Mouse (Mus musculus) adrenal gland (tissue): ENCODE measurements around the gene Cnksr1.

Experiments
- intact Hi-C: fragments of 180-260 bp; cut with DNase I; formaldehyde crosslinking; loops from one replicate; pipeline ENCODE4 v1.15.1; 2025

The Cnksr1 gene

GRCm38 (mm10) chr4:134253722-134254324, 15.6 kb upstream of the Cnksr1 start, which contains the start of gene Grrp1:
Grrp1 (minus strand) TSS chr4:134254106.
- intact Hi-C loops = no loop called here

DNA sequence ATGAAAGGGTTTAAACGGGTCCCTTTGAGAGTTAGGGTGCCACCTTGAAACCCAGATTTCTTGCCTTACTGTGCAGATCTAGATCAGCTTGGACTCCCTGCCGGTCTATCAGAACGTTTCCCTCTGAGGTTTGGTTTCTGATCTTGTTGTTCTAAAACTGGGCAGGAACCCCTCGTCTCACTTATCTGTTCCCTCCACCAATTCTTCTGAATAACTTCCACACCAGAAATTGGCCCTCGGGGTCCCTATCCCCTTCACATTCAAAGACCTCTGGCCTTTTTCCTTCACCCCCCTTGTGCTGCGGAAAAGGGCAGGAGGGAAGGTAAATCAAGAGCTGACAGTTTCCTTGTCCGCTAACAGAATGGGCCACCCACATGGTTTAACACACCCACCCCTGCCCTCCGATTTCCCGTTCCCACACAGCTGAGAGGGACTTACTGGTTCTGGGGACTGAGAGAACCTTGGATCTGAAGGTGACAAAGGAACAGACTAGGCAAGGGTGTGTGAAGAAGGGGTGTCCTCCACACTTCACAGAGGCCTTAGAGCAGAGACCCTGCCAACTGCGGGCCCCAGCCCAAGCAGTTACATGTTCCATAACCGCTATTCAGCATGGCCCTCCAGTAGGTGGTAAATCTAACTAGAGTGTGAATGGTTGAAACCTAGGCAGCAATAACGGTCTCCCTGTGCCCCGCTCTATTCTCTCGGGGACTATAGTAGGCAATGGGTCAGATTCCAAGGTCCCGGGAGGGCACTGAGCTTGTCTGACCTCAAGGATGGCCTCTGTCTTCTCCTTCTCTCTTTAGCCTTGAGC, 14.9 kb upstream of the Cnksr1 start:
- intact Hi-C loops = no loop called here

- intact Hi-C loops = no loop called here
Observed at GRCm38 (mm10) chr4:134252131-134252910, 14.1 kb upstream of the Cnksr1 start.

DNA sequence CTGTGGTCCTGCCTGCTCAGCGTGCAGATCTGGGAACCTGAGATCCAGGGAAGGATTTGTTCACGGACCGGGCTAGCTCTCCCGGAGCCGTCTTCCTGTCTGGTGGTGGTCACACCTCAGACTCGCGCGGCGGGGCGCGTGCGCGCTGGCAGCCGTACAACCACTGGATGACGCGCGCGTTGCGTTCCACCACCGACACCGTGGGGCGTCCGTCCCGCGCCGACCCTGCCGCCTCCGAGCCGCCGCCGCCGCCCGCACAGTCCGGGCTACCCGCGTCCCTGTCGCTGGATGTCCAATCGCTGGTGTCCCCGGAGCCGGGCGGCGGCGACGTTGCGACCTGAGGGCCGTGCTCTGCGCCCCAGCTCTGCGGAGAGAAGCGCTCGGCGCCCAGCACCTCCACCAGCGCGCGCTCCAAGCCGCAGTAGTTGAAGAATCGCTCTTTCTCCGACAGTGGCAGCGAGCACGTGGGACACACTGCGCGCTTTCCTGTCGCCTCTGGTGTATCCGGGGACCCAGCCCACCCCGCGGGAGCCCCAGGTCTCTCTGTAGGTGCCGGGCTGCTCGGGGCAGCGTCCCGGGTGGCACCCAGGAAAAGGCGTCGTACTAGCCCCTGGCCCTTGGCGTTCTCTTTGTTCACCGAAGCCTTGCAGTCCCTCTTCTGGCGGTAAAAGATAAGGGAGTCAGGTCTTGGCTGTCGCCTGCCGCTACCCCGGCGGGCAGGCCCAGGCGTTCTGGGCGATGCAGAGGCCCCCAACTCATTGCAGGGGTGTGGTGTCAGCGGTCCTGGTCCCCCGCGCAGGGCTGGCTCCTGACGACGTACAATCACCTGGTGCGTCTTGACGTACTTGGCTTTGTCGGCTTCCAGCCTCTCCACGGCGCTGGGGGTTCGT, 13.3 kb upstream of the Cnksr1 start:
- intact Hi-C loops = no loop called here

GRCm38 (mm10) chr4:134250930-134251240, 12.7 kb upstream of the Cnksr1 start:
- intact Hi-C loops = no loop called here

DNA sequence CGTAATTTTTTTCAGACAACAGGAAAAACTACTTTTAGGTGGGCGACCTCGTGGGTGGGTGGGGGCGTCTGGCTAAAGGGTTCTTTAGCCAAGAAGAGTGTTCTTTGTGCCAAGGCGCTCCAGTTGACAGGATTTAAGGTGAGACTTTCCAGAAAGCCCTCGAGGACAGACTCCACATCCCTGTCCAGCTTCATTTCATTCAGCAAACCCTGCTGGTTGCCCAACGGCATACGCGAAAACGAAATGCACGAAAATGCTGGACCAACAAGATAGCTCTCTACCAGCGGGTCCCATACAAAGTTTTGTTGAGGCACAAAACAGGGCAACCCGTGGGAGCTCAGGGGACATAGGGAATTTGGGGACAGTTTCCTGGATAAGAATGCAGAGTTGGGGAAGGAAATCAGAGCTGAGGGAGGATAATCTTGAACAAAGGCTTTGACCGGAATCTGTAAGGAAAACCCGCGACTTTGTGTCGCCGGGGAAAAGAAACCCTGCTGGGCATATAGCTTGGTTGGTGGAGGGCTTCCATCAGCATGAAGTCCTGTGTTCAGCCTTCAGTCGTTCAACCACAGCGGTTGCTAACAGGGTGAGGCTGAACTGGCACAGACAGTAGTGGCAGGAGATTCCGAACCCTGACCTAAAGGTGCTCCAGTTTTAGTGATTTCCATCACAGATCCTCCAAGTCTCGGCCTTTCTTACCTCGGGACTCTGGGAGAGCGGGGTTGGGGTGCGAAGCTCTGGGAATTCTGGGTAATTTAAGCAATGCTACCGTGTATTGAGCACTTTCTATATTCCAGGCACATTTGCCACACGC, 12.1 kb upstream of the Cnksr1 start:
- intact Hi-C loops = no loop called here

DNA sequence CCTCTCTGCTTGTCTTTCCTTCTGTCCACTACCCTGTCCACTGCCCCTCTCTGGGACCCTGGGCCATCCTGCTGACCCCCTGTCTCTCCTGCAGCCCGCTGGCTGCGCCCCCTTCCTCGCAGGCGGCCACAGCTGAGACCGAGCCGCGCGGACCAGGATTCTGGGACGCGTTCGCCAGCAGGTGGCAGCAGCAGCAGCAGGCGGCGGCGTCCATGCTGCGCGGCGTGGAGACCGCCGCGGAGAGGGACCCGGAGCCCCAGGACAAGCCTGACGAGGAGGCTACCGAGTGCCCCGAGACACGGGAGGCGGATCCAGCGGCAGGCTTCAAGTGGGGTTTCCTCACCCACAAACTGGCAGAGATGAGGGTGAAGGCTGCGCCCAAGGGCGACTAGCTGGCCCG, 11.5 kb upstream of the Cnksr1 start:
- intact Hi-C loops = loop anchor here (5.0 kb wide), 2 partner anchors 38 to 143 kb away; partner anchors contain the start of gene Pdik1l

DNA sequence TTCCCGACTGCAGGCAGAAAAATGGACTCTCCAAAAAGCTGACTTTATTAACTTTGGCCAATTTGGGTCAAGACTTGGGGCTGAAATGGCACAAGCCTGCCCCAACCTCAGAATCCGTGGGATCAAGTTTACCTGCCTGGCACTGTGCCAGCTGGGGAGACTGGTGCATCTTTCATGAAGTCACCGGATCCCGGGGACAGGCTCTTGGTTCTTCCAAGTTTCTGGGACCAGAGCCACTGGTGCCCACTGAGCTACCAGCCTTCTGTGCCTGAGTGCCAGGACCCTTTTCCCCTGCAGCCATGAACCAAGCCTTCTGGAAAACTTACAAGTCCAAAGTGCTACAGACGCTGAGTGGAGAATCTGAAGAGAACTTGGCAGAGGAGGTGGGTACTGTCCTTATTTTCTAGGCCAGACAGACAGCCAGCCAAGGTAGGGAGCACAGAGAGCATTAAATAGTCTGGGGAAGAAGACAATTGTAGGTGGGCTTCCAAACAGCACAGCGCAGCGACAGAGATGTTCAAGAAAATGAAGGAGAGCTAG, 8.6 kb upstream of the Cnksr1 start, which contains the start of gene Gm30191:
Gm30191 (plus strand) TSS at position 217 of the 540 bp plus-strand sequence.
- intact Hi-C loops = loop anchor here (5.0 kb wide), 2 partner anchors 41 to 146 kb away; partner anchors contain the start of gene Pdik1l

- intact Hi-C loops = loop anchor here (5.0 kb wide), 2 partner anchors 41 to 146 kb away; partner anchors contain the start of gene Pdik1l
Observed at GRCm38 (mm10) chr4:134246256-134246655, 8.1 kb upstream of the Cnksr1 start.

DNA sequence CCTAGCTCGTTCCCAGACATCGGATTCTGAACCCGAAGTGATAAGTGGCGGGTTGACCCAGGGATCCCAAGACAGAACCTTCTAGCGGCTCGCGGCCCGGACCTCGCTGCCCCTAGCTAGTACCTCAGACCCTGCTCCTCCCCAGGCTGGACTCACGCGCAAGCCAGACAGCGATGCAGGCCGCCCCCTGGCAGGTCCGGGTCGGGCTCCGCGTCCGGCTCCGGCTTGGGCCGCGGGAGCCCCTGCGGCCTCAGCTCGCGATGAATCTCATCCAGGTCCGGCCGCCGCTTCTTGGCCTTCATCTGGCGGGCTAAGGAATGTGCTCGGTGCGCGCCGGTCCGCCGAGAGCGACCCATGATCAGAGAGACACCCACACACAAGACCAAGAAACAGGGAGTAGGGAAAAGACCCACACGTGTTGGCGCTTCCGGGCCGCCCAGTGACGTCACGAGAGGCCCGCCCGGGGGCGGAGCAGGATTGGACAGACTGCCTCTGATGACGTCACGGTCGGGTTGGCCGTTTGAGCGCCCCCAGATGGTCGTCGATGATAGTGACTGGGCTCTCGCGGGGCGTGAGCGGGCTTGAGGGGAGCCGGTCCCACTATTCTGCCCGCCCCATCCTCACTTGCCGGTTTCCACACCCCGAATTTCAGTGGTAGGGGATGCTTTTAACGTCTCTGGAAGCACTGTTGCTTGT, 7.1 kb upstream of the Cnksr1 start, which contains the start of gene Zfp593:
Zfp593 (minus strand) TSS at position 445 of the 696 bp plus-strand sequence.
- intact Hi-C loops = loop anchor here (2.0 to 5.0 kb wide), 3 partner anchors 42 to 147 kb away; partner anchors contain the start of genes Cep85 and Pdik1l

DNA sequence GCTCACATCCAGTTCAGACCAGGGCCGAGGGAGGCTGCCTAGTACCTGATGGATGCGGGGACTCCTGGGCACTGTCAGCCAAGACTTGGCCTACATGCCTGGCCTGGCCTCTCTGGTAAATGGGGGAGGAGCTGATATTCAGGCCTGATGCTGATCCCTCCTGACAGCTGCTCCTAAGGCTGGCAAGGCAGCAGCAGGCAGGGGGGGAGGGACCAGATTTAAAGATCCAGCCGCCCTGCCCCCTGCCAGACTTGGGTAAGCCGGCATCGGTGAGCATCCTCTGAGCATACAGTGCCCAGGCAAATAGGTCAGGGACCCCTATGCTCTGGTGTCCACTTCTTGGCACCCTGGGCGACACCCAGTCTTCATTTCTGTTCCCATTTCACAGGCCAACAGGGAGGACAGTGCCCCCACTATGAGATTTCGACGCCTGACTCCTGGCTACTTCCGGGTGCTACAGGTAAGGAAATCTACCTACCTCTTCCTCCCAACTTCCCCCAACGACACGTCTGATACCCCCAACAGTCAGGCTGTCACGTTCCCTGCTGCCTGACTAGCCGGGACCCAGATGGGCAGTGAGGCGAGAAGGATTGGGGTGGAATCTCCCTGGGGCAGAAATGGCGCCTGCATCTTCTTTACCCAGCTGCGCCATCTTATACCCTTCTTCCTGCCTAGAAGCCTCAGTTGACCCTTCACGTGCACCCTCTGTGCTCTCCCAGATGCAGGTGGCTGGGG, 5.5 kb upstream of the Cnksr1 start, which contains the start of gene E130218I03Rik:
E130218I03Rik (plus strand) TSS at position 147 of the 735 bp plus-strand sequence.
- intact Hi-C loops = loop anchor here (2.0 kb wide), 1 partner anchor 57 kb away; the partner anchor contains the start of gene Cep85

DNA sequence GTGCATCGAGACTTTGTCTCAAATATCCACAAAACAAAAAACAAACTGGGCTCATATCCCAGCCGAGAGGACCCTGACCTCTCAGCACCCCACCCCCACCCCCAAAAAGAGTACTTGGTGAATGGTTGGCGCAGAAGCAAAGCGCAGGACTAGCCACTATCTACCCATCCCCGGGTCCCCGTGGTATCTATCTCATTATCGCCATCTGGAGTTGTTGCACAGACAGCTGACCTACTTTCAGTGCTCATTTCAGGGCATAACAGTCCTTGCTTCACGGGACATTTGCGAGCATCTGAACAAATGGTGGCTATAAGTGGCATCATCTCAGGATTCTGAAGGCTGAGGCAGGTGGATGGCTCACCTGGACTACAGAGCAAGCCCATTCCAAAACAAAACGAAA, 487 bp upstream of the Cnksr1 start:
- intact Hi-C loops = no loop called here

DNA sequence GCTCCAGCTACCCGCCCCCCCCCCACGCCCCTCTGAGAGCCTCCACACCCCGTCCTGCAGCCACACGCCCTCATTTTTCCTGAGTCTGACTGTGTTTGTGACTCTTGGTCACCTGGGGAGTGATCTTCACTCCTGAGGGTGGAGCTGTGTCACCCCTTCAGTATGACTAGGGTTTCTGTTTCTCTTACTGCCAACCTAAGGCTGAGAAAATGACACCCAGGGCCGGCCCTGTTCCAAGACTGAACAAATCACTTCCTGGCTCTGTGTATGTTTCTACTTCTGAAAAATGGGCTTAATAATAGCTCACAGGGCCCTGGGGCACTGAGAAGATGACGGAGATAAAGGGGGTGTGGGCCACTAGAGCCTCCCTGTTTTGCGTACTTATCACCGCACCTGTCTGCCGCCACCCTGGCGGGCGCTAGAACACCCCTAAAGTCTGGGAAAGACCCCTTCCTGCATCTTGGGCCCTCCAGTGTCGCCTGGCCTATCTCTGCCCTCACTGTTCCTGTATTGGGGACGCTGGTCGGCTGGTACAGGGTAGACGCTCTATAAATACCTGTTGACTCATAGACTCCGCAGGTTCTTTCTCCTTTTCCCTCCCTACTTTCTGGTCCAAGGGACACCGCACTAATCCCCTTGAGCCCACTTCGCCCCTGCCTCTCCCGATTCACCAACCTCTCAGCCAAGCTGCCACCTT, 469 bp downstream of the Cnksr1 start:
- intact Hi-C loops = no loop called here

DNA sequence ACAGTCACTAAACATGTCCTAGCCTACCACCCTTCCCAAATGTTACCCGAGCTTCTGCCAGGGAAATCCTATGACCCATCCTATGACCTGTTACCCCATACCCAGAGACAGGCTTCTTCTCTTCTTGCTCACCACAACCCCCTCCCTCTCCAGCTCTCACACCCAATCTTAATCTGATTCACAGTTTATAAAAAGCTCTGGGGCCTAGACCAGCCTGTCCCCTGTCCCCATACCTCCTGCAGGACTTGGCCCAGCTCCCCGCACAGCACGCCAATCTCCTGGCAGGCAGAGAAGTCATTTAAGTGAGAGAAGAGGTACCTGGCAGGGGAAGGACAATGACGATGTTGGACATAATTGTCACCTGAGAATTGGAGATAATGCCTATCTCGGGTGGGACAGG, 3.3 kb downstream of the Cnksr1 start:
- intact Hi-C loops = no loop called here

GRCm38 (mm10) chr4:134230431-134230830, 7.8 kb downstream of the Cnksr1 start:
- intact Hi-C loops = no loop called here

DNA sequence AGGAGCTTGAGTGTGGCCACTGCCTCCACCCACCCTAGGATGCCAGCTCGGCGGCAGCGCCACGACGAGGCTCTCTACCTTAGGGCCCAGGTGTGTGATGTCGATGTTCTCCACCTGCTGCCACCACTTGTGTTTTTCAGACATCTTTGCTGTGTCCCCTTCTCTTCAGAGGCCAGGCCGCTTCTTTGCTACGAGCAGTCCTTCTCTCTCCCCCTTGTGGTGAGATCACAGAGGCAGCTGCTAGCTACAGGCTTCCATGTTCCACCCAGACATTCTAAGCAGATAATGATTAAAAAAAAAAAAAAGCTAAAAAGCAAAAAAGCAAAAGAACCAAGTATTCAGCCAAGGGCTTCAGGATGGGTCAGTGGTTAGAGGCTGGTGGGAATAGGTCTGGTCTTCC, 11.0 kb downstream of the Cnksr1 start, which contains the start of gene Catsper4:
Catsper4 (minus strand) TSS at position 190 of the 400 bp plus-strand sequence.
- intact Hi-C loops = no loop called here
